Mouse (Mus musculus): Measurements from ENCODE around the gene Mrpl51. TPM values are rescaled to one million over a fixed set of nuclear protein-coding genes. Genes with fewer than 3 reads are reported as not detected.

Gene Mrpl51
- 20.7 and 26.9 TPM in 2 replicates for polyA plus RNA-seq (2012; rRNA removed)

DNA sequence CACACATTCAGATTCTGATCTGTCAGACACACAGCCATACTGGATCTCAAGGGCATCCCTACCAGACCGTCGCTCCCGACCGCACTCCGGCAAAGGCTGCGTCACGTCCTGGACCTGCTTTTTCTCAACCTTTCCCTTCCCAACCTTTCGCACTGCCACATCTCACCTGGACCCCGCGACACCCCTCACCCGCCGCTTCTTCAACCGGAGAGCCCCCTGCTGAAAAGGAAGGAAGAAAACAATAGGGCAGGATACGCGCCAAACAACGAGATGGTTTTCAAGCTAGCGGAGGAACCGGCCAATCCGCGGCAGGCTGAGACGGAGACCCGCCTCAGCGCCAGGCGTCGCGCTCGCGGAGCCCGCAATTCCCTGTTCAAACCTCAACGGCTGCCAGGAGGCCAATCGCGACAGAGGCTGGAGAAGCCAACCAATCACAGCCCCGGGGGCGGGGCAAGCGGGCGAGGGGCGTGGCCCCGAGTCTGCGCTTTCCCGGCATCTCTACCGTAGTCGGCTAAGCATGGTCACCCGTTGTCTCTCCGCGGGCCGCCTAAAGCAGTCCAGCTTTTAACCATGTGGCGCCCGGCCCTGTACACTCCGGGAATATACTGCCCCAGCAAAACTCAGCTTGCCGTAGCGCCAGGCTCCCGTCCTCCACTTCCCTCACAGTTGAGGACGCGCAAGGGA lies at the start of gene Mrpl51, which contains the start of gene Ncapd2:
Gene Mrpl51, plus strand, starts transcription at position 470 of the 684 bp plus-strand sequence.
Gene Ncapd2, minus strand, starts transcription at position 370 of the 684 bp plus-strand sequence.

DNA sequence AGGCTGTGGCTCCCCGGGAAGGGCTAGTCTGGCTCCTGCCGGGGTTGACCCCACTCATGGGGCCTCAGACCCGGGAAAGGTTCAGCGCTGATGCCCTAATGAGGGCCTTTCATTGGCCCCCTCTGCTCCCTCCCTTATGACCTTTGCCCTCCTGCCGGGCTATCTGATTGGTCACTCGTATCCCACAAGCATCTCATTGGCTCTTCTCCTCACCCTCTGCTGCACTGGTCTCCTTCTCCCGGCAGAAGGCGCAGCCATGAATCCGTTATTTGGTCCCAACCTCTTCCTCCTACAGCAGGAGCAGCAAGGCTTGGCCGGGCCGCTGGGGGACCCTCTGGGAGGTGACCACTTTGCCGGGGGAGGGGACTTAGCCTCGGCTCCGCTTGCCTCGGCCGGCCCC lies 46.6 kb upstream of the Mrpl51 start, which contains the start of gene Iffo1:
Gene Iffo1, plus strand, starts transcription at position 241 of the 400 bp plus-strand sequence.

DNA sequence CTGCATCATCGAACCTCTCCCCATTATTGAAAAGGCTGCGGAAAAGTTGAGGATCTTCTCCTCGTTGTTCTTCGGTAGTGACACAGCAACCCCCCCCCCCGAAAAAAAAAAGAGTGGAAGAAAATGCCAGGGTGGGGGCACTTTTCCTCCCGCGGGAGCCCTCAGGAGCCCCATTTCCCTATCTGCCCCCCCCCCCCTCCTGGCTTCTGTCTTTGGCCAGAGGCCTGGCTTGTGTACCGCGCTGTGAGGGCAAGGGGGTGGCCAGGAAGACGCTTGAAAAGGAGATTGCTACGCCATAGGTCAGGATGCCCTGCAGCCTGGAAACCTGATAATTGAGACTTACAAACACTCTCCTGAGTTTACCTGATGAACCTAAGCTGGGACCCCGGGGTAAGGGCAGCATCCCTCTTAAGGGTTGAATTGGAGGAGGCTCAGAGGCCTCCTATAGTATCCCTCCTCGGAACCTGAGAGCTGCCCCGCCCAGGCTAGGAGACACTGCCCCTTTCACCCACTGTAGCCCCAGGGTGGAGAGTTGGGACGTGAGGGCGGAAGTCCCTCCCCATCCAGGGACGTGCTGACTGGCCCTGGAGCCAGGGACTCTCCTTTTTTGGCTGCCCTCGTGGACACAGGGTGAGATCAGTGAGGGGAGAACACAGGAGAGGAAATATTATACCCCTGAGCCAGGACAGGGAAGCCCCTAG lies 25.4 kb upstream of the Mrpl51 start, which contains the start of gene Gapdh:
Gene Gapdh, minus strand, starts transcription at position 417 of the 701 bp plus-strand sequence.

DNA sequence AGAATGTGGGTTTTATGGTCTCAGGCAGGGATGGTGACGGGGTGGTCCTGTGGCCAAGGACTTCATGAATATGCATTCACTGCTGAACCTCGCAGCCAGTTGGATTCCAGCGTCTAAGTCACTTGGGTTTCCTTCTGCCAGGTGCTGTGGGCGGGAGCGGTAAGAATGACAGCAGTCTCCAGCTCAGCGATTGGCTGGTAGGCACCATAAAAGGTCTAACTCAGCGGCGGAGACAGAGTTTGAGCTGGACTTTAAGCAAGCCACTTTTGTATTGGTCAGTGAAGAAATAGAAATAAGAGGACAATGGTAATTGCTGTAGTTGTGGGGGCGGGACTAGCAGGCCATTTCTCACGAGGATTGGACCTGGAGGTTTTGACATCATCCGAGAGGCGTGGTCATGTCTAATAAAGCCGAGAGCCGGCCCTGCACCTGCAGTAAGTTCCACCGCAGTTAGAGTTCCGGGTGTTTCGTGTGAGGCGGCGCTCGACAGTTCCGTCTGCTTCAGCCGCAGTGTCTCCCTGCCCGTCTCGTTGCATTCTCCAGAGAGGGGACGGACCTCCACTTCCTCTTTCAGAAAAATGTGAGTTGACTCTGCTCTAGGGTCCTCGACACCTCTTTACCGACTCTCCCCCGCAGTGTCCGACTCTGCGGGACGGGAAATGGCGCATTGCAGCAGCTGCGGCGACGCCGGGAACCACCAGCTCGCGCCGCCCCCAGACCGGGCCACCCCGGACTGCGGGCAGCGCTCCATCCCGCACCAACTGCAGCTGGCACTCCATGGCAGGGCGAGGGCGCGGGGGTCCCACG lies 23.8 kb downstream of the Mrpl51 start, which contains the start of gene Vamp1:
Gene Vamp1, plus strand, starts transcription at position 404 of the 807 bp plus-strand sequence.

DNA sequence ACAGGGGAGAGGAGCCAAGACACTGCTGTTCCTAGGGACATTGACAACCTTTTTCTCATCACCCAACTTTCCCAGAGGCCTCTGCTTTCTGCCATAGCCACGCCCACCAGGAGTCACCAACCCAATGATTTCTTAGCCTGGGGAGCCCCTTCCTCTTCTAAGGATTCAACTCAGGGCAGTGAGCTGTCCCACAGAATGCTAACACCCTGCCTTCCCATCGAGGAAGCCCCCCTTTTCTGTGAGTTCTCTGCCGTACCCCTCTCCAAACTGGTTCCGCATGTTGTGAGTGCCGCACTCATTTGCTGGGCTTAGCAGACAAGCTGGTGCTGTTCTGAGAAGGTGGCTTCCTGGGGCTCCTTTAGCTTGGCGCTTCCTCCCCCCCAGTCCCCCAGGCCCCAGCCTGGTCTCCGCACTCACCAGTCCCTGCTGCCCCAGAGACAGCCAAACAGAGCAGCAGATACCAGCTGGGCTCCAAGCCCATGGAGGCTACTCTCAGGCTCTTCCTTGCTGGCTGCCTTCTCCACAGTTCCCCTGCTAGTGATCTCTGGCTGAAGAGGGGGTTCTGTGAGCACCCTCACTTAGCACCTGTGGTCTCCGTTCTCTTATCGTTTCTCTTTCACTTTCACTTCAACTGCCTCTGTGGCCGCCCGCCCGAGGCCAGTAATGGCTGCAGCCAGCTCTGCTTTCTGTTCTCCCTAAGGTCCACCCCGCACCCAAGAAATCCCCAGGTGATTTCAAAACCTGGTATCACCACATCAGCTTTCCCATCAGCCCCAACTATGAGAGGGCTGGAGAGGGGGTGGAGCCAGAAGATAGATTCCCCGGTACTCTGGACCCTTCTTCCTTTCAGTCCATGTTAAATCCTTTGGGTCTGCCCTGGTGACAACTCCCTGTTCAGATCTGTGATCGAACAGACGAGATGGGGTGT lies 39.8 kb downstream of the Mrpl51 start, which contains the start of gene Tapbpl:
Gene Tapbpl, minus strand, starts transcription at position 744 of the 928 bp plus-strand sequence.

DNA sequence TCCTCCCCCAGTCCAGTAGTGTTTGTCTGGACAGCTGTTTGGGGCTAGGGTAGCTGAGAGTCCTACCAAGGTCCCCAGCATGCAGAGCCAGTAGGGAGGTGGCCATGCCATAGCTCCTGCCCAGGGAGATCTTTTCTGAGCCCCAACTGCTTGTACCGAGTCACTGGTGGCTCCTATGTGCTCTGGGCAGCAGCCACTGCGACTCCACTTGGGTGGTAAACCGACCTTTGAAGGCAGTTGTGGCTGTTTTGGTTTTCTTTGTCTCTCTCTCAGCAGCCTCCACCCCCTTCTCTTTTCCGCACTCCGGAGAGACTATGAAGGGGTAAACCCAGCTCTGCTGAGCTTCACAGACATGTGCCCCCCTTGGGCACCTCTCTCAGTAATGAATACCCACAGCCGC lies 45.2 kb downstream of the Mrpl51 start, which contains the start of gene Cd27:
Gene Cd27, minus strand, starts transcription at position 229 of the 400 bp plus-strand sequence.

Other genes starting within 250 kb of the Mrpl51 start
- gene Cops7a, start 226.3 kb upstream of the Mrpl51 start, polyA plus RNA-seq (2012; rRNA removed) = 101 and 118 TPM in 2 replicates
- gene Pianp, start 195.1 kb upstream of the Mrpl51 start, polyA plus RNA-seq (2012; rRNA removed) = 7.0 and 7.5 TPM in 2 replicates
- gene Zfp384, start 182.7 kb upstream of the Mrpl51 start, polyA plus RNA-seq (2012; rRNA removed) = 24.5 and 29.6 TPM in 2 replicates
- gene Ing4, start 152.0 kb upstream of the Mrpl51 start, polyA plus RNA-seq (2012; rRNA removed) = 13.9 and 17.2 TPM in 2 replicates
- 8.2 and 12.1 TPM in 2 replicates for gene Acrbp, start 142.1 kb upstream of the Mrpl51 start, polyA plus RNA-seq (2012; rRNA removed)
- 27.0 and 30.5 TPM in 2 replicates for gene Lpar5, start 123.9 kb upstream of the Mrpl51 start, polyA plus RNA-seq (2012; rRNA removed)
- 17.1 and 18.8 TPM in 2 replicates for gene Chd4, start 95.8 kb upstream of the Mrpl51 start, polyA plus RNA-seq (2012; rRNA removed)
- gene Nop2, start 59.9 kb upstream of the Mrpl51 start, polyA plus RNA-seq (2012; rRNA removed) = 3.1 and 4.1 TPM in 2 replicates
- gene Iffo1, start 46.6 kb upstream of the Mrpl51 start, polyA plus RNA-seq (2012; rRNA removed) = 9.6 and 10.3 TPM in 2 replicates
- gene Gapdh, start 25.3 kb upstream of the Mrpl51 start, polyA plus RNA-seq (2012; rRNA removed) = 1,141 and 2,470 TPM in 2 replicates
- gene Ncapd2, start 100 bp upstream of the Mrpl51 start, polyA plus RNA-seq (2012; rRNA removed) = 21.9 and 24.8 TPM in 2 replicates
- gene Vamp1, start 23.8 kb downstream of the Mrpl51 start, polyA plus RNA-seq (2012; rRNA removed) = 5.5 and 6.3 TPM in 2 replicates
- gene Tapbpl, start 40.1 kb downstream of the Mrpl51 start, polyA plus RNA-seq (2012; rRNA removed) = 4.5 and 4.8 TPM in 2 replicates
- 0.29 and 0.74 TPM in 2 replicates for gene Cd27, start 45.2 kb downstream of the Mrpl51 start, polyA plus RNA-seq (2012; rRNA removed)
- gene Tuba3a, start 94.2 kb downstream of the Mrpl51 start, polyA plus RNA-seq (2012; rRNA removed) = 0.13 and 0.34 TPM in 2 replicates
- 93.4 and 123 TPM in 2 replicates for gene Ltbr, start 122.1 kb downstream of the Mrpl51 start, polyA plus RNA-seq (2012; rRNA removed)
- gene Scnn1a, start 128.9 kb downstream of the Mrpl51 start, polyA plus RNA-seq (2012; rRNA removed) = 43.0 and 52.5 TPM in 2 replicates
- 77.9 and 83.3 TPM in 2 replicates for gene Tnfrsf1a, start 157.6 kb downstream of the Mrpl51 start, polyA plus RNA-seq (2012; rRNA removed)
- gene Plekhg6, start 189.0 kb downstream of the Mrpl51 start, polyA plus RNA-seq (2012; rRNA removed) = 5.0 and 5.6 TPM in 2 replicates